Mouse (Mus musculus): Measurements from ENCODE around the gene Bik. TPM values are rescaled to one million over a fixed set of nuclear protein-coding genes. Genes with fewer than 3 reads are reported as not detected.

Bik gene
- total RNA-seq, 2 experiments from 2014 or later, result 11.6 to 13.1 TPM

DNA sequence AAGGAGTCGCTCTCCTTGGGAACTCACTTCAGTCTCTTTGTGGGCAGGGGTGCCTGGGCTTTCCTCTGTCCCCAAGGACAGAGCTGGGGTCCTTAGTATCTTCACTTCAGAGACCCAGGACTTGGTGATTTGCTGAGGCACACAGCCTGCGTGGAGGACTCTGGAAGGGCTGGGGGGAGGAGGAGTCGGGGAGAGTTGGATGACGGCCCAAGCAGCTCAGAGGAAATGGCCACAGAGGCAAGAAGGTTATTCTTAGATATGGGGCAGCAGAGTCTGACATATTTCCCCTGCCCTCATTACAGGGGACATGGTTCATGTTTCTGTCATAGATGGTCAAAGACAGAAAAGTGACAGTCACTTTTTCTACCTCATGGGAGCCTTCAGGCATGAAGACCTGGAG is 13.2 kb downstream of the Bik start:
- peak; percentile 67 to 70 for DNase-seq
- intact Hi-C loops (cut with DNase I), result no loop called here

DNA sequence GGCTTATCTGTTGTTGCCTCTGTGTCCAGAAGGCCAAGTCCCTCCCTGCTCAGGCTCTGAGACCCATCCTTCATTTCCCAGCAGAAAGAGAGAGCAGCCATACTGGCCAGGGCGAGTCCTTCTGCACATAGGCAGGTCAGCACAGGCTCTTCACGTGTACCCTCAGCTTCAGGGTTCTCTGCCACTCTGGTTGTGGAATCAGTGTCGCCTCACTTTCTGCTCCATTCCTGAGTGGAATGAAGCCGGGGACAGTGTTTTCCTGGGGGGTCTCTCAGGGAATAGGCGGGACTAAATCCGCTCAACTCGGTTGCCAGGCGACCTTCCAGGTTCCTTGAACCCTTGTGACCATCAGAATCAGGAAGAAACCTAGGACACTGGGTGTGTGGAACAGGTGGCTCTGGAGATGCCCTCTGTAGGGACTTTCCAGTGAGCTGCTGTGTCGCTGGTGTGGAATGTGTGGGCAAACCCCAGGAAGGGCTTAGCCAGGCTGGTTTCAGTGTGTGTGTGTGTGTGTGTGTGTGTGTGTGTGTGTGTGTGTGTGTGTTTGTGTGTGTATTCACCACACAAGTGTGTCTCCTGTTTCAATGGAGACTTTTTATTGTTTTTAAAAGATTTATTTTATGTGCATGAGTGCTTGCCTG is 15.1 kb downstream of the Bik start:
- intact Hi-C loops (cut with DNase I), result no loop called here
- DNase-seq, result no peak

DNA sequence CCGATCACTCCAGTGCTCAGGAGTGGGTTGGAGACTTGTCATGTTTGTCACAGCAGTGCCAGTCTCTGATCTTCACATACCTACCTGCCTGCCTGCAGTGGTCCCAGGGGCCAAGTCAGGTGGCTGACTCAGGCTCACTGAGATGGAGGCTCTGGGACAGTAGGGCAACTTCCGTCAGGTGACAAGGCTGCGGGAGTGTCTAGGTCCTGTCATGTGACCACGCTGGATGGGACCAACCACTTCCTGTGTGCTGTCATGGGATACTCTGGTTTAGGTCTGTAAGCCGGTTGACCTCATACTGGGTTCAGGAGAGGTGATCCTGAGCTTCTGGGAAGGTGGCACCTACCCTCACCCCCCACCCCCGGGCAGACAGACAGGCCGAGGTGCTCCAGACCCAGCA is 19.4 kb downstream of the Bik start:
- intact Hi-C loops (cut with DNase I), result no loop called here

DNA sequence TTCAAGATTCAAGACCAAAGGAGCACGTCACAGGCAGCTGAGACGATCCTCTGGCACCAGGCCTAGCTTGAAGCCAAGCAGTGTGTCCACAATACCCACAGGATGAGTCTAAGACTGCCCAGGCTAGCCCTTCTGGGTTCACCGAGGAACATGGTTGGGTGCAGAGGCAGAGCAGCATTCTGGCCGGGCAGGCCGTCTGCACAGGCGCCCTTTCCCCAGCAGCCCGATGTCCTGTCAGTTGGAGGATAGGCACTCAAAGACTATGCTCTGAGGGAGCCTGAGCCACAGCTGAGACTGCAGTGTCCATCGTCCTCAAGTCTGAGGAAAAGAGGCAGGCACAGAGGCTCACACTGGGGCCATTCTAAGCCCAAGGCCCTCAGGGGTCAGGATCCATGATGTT is 20.5 kb downstream of the Bik start:
- no peak for DNase-seq
- intact Hi-C loops (cut with DNase I), result no loop called here

More for the DNA sequence above, 19.4 kb downstream of the Bik start:
- DNase-seq, result no peak

DNA sequence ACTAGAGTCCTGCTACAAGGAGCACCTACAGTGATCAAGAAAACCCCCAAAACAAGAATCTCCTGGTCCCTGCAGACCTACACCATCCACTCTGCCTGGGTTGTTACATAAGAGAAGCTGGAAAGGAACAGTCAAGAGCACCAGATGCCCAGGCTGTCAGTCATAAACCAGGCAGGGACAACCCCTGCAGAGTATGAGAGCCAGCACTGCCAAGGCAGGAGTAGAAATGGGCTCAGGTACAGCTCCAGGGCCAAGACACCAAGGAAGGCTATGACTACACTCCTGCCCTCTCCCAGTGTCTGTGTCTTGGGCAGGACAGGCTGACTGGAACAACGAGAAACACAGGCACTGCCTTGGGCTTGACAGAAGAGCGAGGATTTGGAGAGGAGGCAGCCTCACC is 23.5 kb downstream of the Bik start:
- intact Hi-C loops (cut with DNase I), result no loop called here
- DNase-seq, result no peak

DNA sequence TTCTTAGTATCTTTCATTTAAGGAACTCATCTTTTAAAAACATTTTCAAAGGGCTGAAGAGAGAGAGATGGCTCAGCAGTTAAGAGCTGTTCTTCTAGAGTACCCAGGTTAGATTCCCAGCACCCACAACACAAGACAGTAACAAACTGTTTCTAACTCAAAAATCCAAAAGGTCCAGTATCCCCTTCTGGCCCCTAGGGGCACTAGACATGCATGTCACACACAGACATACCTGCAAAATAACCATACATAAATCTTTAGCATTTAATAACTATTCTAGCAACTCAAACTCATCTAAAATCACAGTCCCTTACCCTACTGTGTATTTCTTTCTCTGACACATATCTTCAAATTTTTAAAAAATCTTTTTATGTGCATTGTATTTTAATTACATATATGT is 27.2 kb downstream of the Bik start:
- DNase-seq, result no peak
- intact Hi-C loops (cut with DNase I), result no loop called here

DNA sequence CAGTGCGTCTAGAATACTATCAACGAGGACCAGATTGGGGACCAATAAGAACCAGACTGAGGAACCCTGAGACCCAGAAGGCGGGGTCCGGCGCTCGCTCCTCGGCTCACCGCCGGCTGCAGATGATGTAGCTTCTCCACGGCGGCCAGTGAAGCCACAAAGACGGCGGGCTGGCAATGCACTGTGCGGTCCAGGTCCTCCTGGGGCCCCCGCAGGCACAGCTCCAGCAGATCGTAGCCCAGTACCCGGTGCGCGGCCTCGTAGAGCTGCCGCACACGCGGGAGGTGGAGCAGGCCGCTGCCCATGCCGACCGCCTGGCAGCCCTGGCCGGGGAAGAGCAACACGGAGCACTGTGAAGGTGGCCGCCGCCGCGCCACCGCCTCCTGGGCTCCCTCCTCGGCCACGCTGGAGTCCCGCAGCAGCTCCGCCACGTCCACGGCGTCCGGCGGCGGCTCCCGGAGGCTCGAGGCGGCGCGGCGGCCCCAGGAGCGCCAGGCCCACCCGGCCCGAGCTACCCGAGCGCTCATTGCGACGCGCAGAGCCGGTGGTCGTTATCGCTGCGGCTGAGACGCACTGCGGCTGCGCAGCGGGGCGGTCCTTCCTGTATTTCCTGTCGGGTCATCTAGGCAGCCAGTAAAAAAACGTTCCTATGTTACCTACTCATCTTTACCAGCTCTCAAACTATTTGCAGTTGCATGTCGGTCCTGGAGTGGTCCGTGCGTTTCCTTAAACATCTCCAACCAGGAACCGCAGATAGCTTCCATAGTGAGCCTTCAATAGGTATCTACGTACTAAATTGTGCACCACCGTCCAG is 28.7 kb downstream of the Bik start:
- intact Hi-C loops (cut with DNase I), result no loop called here
- DNase-seq, result peak; percentile 87 to 90

DNA sequence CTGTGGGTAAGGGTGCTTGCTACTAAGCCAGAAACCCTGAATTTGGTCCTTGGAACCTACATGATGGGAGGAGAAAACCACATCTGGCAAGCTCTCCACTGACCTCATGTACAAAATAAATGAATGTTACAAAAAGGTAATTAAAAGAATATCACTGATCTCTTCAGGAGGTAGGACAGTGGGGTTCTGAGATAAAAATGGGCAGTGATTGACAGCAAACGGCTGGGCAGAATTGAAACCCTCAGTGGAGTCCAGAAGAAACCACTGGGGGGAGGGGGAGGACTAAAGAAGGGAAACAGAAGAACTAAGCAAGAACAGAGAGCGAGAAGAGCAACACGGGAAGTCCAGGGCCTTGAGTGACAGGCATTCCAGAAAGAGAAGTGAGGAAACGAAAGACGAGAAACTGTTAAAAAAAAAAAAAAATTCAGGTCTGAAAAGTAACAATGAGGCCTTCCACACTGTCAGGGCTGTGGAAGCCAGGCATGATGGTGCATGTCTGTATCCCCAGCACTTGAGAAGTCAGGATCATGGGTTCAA is 34.3 kb downstream of the Bik start:
- DNase-seq, result no peak
- intact Hi-C loops (cut with DNase I), result no loop called here

DNA sequence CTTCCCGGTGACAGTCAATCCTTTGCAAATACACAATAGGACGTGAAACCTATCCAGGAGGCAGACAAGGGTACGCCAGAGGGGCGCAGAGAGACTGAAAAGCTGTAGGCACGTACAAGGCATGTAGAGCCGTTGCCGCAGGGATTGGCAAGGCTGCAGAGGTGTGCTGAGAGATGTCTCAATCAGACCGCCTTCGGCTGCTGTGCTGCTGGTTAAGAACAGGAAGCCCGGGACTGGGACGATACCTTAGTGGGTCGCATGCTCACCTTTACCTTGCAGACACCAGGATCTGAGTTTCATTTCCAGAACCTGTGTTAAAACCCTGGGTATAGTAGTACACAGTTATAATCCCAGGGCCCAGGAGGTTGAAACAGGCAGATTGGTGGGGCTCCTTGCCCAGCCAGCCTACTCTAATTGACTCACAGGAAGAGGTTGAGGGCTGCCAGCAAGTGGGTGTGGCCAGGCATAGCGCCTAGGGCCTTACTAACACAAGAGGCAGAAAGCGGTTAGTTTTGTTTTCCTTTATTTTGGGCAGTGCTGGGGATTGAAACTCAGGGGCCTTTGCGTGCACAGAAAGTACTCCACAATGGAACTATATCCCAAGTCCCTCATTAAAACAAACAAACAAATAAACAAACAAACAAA is 36.1 kb downstream of the Bik start:
- DNase-seq, result peak; percentile 84 to 87
- intact Hi-C loops (cut with DNase I), result no loop called here

DNA sequence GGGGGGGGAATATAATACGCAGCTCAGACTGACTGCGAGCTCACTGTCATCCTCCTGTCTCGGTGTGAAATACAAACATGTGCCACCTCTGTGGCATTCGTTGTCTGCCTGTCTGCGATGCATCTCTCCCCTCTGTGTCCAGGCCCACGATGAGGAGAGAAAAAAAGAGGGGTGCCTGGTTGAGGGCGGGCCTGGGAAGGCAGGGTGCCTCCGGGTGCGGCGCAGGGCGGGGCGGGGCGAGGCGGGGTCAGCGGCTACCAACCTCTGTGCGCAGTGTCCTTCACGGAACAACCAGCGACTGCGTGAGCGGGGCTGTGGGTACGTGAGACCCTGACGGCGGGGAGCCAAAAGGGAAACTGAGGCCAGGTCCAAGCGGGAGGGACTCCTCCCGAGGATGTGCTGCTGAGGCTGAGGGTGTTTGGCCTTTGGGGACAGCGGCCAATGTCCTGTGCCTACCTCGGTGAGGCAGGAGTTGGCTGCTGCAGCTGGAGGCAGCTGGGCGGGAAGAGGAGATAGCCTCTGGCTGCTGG is 36.7 kb downstream of the Bik start, which contains the start of the genes Tspo and Mcat:
TSS of gene Tspo (plus strand) at position 266 of the 530 bp plus-strand sequence.
TSS of gene Mcat (minus strand) at position 461 of the 530 bp plus-strand sequence.
- intact Hi-C loops (cut with DNase I), result no loop called here
- DNase-seq, result peak; percentile 75 to 78

DNA sequence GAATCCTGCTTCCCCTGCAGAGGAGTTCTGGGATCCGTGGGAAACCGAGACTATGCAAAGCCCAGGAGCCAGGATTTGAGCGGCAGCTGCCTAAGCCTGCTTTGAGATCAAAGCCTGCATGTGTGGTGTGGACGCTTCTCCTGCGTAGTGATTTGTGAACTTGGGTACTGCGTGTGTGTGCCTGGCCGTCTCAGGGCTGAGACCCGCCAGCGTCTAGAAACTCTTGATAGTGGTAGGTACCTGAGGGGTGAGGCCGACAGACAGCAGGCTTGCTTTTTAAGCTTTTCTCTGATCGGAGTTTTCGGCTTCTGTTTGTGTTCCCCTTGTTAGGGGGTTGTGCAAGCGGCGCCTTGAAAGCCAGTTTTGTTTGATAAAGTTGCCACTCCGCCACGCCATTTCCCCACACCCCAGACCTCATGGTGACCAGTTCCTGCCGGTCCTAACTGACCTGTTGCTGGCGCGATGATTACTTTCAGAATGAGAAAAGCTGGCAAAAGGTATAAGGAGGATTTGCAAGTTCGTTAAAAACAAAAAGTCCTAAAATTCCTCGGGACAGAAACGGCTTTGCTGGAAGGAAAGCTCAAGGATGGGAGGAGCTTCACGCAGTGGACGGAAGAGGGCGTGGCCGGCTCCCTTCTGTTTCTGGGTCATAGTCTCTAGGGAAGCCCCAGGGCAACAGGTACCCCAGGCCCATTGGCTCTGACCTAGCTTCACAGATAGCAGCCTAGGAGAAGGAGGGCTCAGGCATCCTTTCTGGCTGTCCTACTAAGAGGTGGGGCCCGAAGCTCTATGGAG is 37.4 kb downstream of the Bik start:
- intact Hi-C loops (cut with DNase I), result loop anchor here (2.0 kb wide), 1 partner anchor 39 kb away; no protein-coding TSS in a partner anchor
- DNase-seq, result peak; percentile 60 to 69

DNA sequence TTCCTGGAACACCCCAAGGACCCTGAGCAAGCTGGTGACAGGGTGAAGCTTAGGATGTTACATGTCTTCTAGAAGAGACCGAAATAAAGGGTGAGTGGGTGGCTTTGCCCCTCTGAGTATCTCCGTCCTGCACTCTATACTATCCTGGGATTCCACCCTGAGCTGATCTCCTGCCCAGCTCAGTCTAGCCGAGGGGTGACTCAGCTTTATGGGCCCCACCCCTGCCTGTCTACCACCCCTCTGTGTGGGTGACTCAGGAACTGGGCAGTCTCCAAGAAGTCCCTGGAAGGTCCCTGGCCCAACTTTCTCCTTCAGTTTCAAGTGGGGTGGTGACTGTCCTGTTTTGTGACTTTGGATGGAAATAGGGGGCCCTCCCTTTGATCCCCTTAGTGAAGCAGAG is 38.8 kb downstream of the Bik start:
- peak; percentile 36 to 40 for DNase-seq
- intact Hi-C loops (cut with DNase I), result loop anchor here (2.0 kb wide), 1 partner anchor 41 kb away; no protein-coding TSS in a partner anchor

DNA sequence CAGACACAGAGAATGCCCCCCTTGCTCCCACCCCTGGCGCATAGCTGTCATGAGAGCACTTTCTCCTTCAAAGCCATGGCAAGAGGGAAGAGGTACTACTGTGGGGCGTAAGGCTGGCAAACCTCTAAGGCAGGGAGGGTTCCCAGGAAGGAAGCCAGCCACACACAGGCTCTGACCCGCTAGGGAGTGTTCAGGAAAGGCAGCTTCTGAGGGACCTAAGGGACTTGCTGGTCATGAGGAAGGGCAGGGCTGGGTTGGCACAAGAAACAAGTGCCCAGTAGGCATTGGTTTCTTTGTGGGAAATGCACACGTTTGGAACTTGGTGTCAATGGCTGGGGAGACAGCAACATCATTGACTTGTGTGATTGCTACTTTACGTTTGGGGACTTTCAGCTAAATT is 39.3 kb downstream of the Bik start:
- no peak for DNase-seq
- intact Hi-C loops (cut with DNase I), result no loop called here

DNA sequence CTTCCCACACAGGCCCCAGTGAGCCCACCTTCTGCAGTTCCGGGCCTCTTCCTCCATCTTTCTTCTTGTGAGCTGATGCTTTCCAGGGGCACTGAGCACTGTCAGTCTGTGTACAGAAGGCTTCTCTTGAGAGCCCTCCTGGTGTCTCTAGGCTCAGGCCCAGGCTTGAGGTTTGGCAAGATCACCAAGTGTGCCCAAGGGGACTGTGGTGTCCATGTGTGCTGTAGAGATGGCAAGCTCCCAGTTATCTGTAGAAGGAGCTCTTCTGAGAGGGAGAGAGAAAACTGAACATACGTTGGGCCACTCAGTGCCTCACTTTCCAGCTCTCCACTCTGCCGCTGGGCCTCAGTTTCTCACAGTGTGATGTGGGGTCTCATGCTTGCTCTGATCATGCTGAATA is 41.1 kb downstream of the Bik start:
- no peak for DNase-seq
- intact Hi-C loops (cut with DNase I), result no loop called here

DNA sequence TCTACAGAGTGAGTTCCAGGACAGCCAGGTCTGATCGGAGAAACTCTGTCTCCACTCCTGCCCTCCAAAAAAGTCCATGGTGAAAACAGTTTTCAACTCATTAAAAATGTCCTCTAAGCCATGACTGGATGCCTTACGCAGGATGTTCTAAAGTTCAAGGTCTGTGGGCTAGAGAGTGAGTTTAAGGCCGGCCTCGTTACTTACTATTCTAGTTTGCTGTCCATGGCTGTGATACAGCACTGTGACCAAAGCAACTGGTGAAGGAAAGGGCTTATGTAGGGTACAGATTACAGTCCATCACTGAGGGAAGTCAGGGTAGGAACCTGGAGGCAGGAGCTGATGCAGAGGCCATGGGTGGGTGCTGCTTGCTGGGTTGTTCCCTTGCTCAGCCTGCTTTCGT is 41.9 kb downstream of the Bik start:
- no peak for DNase-seq
- intact Hi-C loops (cut with DNase I), result no loop called here

DNA sequence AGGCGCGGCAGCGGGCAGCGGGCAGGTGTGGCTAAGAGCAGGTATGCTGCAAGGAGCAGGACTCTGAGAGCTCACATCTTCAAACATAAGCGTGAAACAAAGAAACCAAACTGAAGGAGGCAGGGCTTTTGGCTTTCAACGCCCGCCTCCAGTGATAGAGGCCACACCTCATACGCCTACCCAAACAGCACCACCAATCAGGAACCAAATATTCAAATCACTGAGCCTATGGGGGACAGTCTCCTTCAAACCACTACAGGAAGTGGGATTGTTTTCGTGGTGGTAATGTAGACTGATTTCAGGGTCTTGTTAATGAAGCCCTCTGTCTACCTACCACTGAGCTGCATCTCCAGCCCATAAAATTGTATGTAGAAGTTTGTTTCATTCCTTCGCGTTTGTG is 43.0 kb downstream of the Bik start:
- intact Hi-C loops (cut with DNase I), result no loop called here
- DNase-seq, result no peak

DNA sequence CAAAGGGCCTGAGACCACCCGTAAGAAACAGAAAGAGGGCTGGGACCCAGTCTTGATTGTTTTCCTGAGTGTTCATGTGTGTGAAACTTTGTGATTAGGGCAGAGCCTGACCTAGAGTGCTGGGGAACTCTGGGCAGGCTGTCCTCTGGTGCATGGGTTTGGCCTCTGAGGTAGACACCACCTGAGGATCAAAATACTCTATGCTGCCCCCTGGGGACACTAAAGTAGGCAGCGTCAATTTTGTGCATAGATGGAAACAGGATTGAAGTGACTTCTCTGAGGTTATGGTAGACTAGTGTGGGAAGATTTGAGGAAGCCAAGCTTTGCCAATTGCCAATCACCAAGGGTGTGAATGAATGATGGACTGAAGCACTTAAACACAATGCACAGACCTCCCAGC is 44.0 kb downstream of the Bik start:
- DNase-seq, result no peak
- intact Hi-C loops (cut with DNase I), result no loop called here

DNA sequence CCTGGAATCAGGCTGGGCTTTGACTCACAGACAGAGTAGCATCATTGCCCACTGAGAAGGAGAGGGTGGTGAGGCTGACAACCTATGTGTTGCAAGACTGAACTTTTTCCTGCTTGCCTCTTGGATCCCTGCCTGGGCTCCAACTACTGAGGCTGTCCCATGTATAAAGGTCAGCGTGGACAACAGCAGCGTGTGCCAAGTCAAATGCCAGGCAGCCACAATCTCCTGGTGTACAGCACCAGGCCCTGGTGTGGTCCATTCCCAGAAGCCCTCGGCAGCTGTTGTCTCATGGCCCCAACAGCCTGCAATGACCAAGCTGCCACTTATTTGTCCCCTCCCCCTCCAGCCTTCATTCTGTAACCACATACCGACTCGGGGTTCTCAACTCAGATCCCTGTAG is 45.0 kb downstream of the Bik start:
- no peak for DNase-seq
- intact Hi-C loops (cut with DNase I), result no loop called here

DNA sequence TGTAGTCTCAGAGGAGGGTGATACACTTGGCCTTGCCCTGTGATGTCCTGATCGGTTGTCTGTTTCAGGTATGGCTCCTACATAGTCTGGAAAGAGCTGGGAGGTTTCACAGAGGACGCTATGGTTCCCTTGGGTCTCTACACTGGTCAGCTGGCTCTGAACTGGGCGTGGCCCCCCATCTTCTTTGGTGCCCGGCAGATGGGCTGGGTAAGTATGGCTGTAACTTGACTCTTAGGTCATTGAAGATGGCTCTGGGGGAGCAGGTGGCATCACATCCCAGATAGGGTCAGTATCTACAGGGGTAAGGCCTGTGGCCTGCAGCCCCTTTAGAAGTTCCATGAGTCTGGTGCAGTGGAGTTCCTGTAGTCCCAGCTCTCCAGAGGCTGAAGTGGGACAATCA is 45.5 kb downstream of the Bik start:
- intact Hi-C loops (cut with DNase I), result no loop called here
- DNase-seq, result no peak

DNA sequence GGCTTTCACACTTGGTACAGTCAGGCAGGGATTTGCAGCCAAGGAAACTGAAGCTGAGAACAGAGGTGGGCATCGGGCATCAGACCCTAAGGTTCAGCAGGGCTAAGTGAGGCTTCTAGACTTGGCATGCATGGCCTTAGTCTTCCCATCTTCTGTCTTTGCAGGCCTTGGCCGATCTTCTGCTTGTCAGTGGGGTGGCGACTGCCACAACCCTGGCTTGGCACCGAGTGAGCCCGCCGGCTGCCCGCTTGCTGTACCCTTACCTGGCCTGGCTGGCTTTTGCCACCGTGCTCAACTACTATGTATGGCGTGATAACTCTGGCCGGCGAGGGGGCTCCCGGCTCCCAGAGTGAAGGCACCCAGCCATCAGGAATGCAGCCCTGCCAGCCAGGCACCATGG is 46.9 kb downstream of the Bik start:
- no peak for DNase-seq
- intact Hi-C loops (cut with DNase I), result no loop called here

All from heart, postnatal 36 days (tissue).